Mouse (Mus musculus): ENCODE data around the gene Znhit6.

DNA sequence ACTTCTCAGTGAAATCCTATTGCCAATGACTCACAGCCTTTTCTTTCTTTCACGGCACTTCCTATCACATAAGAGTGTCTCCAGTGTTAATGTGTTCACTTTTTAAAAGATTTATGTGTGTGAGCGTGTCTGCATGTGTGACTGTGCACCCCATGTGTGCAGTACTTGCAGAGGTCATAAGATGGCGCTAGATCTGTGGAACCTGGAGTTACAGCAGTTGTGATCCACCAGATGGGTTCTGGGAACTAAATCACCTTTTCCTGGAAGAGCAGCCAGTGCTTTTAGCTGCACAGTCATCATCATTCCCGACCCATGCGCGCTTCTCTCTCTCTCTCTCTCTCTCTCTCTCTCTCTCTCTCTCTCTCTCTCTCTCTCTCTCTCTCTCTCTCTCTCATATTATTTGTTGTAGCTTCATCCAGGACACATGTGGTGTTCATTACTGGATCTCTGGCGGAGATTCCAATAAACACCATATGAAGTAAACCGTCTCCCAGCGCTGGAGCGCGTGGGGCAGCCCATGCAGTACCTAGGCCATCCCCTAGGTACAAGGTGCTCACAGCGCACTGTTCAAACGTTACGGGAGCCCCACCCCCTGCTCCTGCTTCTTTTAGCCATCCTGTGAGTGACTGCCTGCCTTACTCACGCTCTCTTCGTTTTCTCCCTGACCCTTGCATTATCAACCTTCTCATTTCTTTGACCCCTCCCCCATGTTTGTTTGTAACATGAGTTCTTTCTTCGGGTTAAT is 43.8 kb downstream of the Znhit6 start:
- TF ChIP-seq CTCF (IDR thresholded peaks at IDR 0.05; ENCODE audit: extremely low read depth, insufficient read depth, low read length) (no peak), POLR2A (IDR thresholded peaks at IDR 0.05; ENCODE audit: extremely low read depth, insufficient read depth, low read length) (no peak)
